Mouse (Mus musculus) kidney, adult 11 months (tissue): ENCODE results near the gene Zbtb2.
A peak's percentile ranks its signal among the peaks of the same experiment; 100 is the strongest.
"Not testable (repeated sequence)": the region's sequence is repeated elsewhere in the genome, so short reads cannot be mapped to it uniquely, and the experiment has no call there.

Experiments
- DNase-seq: peaks from one replicate; pipeline ENCODE4 v3.0.0; 2022

Zbtb2 gene

DNA sequence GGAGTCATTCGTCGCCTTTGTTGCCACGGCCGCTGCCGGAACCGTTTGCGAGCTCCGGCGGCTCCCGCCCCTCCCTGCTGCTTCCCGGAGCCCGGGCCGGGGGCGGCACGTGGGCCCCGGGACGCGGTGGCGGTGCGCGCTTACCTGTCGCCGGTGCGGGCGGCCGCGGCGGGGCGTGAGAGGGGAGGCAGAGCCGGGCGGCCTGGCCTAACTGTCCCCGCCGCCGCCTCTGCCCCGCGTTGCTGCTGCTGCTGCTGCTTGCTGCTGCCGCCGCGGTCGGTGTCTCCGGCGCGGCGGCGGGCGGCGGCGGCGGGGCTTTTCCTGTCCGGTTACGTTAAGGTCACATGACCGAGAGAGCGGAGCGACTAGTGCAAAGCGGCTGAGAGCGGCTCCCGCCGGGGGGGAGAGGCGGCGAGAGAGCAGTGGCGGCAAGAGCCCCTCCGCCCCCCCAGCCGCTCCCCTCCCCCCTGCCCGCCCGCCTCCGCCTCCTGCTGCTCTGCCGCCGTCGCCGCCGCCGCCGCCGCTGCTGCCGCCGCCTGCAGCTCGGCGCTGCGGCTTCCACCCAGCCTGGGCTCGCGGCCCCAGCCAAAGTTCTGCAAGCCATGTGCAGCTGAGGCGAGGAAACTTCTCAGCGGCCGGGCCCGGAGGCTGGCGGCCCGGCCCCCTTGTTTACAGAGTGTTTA, at the start of gene Zbtb2:
Zbtb2 (minus strand) TSS at position 408 of the 683 bp plus-strand sequence.
- peak; percentile 72 for DNase-seq

DNA sequence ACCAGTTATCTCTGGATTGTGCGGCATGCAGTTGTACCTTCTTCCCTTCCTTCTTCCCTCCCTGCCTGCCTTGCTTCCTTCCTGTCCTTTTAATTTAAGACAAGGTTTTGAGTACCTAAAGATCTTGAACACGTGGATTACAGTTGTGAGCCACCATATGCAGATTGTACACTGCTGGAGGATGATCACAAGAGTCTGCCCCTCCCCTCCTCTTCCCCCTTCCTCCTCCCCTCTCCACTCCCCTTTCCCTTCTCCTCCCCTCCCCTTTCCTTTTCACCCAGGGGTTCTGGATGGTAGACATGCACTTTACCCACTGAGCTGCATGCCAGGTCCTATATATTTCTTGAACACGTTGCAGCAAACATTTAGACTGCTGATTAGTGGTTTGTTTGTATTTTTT, 47.5 kb upstream of the Zbtb2 start:
- no peak for DNase-seq

DNA sequence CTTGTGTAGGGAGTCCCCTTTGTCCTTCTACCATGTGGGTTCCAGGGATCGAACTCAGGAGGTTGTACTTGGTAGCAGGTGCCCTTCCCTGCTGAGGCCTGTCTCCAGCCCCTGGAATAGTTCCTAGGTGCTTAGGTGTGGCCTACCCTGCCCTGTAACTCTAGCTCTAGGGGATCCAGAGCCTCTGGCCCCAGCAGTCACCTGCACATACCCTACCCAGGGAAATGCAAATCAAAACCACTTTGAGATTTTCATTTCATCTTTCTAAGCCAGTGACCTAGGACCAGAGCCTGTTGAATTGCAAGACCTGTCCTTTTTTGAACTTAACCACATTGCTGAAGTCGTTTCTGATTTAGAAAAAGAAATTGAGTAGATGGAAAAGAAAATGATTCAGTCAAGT, 46.0 kb upstream of the Zbtb2 start:
- DNase-seq, result not testable (repeated sequence)

DNA sequence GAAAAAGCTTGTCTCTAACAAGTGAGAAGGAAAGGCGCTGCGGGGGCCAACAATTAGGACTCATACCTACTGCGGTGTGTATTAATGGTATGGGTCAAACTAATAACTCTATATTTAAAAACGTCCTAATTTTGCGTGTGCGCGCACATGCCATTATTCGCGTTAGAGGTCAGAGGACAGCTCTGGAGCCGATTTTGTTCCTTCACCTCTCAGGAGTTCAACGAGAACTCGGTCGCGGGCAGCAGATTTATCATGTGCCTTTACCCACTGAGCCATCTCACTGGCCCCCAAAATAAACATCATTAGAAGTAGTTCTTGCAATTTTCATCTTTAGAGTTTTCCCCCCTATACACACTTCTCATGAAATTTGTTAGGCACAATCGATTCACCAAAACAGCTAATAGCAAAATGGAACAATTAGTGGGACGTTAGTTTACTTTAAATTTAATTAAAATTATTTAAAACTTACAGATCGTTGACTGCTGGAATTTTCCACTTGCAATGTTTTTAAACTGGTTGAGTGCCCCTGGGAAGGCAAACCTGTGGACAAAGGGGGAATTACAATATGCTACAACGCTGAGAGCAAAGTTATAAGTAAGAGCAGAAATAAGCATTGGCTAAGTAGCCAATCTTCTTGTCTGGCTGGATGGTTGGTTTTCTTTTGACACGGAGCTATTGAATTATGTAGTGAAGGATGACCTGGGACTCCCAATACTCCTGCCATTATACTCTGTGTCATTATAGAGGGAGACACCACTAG, 45.3 kb upstream of the Zbtb2 start:
- DNase-seq, result peak; percentile 15

DNA sequence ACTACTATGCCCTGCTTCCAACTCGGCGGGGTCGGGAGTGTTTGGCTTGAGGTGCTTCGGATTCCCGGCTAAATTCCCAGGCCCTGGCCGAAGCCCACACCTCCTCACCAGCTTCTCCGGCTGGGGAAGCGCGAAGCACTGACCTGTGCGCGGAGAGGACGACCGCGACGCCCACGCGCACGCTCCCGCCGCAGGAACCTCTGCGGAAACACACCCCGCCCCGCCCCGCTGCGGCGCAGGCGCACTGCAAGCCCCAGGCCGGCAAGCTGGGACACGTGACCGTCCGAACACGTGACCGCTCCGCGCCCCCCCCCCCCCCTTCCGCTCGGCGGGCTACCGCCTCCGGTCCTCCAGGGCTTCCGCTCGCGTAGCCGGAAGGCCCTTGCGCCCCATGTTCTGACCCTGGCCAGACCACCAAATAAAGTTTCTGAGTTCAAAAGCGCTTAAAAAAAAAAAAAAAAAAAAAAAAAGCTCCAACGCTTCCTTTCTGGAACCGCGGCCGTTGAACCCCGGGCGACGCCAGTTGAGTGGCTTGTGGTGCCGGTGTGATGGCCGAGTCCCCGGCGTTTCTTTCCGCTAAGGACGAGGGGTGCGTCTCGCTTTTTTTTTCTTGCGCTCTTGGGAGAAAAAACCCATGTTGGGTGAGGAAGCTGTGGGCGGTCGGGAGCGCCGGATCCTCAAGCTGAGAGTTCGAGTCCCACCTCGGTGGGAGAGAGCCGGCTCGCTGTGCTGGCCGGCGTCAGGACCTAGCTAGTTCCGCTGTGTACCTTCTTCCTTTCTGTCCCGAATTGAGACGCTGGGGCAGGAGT, 44.4 kb upstream of the Zbtb2 start, which contains the start of the genes Rmnd1 and Armt1:
Rmnd1 (minus strand) TSS at position 266 of the 809 bp plus-strand sequence.
Armt1 (plus strand) TSS at position 345 of the 809 bp plus-strand sequence.
- peak; percentile 91 for DNase-seq

DNA sequence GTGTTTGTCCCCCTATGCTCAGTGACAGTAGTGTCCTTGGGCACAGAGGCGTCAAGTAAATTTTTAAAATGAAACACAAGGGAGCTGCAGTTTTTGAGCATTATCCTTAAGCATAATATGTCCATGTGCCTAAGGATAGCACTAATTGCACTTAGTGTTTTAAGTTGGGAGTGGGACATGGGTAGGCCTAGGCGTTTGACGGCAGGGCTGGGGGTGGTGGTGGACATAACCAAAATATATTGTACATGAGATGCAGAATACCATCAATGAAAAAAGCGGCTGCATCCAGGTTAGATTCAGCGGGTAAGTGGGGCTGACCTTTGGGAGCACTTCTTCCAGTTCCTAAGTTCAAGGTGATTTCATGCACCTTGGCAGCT, 43.8 kb upstream of the Zbtb2 start:
- no peak for DNase-seq

DNA sequence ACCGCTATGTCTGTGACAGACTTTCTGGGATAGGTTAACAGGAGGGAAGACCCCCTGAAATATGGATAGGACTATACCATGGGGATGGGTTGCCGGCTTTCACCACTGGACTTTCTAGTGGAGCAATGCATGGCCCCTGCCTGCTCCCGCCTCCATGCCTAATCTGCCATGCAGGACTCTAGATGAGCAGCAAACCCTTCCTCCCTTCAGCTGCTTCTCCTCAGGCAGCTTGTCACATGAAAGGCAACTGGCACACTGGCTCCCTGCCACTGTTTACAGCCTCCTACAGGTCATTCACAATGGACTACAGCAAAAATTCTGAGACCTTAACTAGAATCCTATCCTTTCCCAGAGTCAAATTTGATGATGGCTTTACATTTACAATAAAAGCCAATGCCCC, 42.9 kb upstream of the Zbtb2 start:
- DNase-seq, result peak; percentile 53

DNA sequence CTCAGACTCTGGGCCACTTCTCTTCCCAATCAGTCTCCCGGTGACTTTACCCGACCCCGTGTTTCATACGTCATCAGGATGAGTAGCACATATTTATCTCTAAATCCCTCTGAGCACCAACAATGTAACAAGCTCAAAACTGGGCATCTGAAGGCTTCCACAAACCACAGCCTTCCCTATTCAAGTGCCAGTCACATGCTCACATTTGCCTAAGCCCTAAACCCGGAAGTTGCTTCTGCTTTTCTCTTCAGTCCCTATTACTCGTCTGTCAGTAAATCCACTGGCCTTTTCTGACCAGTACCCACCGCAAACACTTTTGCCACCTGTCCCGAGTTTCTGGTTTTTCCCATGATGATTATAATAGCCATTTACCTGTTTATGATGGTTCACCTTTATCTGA, 42.5 kb upstream of the Zbtb2 start:
- DNase-seq, result no peak

DNA sequence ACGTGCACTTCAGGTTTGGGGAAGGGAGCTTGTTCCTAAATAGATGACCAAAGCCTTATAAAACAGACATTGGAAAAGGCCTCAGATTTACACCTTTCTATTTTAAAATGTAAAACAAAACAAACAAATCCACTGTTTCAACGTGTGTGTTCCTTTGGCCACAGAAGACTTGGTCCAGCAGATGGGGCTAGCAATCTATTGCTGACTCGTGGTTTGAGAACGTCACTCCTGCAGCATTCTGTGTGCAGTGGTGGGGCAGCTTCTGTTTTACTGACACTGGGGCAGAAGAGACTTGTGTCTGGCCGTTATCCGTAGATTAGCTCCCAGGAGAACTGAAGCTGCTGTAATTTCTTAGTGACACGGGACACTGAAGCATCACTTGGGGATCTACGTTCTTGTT, 37.3 kb upstream of the Zbtb2 start:
- no peak for DNase-seq

DNA sequence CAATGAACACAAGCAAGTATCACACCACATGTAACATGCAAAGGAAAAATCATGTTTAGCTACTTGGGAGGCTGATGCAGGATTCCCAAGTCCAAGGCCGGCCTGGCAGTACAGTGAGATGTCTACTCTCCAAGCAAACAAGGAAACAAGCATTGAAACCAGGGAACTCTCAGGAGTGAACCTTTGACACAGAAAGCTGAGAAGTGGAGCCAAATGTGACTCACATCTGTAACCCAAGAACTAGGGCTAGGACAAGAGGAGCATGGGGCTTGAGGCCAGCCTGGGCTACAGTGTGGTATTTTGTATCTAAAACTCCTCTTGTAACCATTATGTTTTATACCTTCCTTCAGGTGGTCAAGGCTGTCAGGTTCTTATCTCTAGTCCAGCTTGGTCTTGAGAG, 19.3 kb upstream of the Zbtb2 start:
- no peak for DNase-seq

DNA sequence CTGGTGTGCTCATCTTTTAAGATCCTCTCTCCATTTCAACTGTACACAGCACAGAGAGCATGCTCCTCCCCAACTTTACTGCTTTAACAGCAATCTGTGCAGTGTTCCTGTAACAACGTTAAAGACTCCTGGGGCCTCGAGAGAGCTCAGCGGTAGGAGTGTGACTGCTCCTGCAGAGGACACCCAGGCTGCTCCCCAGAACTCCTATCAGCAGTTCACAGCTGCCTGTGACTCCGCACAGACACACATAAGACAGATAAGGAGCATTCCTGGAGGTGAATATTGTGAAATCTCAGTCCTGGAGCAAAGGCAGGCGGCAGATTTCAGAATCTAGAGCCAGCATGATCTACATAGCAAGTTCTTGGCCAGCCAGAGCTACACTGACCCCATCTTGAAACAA, 17.6 kb upstream of the Zbtb2 start:
- DNase-seq, result no peak

DNA sequence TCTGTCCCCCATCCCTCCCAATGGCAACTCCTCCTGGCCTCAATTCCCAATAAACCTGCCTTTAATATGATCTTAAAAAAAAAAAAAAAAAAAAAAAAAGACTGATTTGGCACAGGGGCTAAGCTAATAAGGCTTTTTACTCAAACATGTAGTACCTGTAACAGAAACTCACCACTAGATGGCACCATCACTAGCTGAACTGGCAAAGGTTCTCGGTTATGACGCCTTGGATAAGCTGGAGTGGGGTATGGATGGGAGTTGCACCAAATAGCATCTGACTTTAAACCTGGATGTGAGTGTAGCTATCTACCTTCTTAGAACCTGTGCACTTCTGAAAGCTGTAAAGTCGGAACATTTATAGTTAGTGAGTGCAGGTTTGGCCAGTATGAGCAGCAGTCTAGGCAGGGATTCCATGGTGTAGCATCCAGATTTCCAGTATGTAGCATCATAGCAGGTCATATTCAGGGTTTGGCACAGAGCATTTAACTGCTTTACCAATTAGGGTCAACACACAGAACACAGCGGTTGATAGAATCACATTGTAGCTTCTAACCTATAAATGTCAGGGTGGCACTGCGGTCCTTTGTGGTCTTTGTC, 17.1 kb upstream of the Zbtb2 start:
- DNase-seq, result no peak

DNA sequence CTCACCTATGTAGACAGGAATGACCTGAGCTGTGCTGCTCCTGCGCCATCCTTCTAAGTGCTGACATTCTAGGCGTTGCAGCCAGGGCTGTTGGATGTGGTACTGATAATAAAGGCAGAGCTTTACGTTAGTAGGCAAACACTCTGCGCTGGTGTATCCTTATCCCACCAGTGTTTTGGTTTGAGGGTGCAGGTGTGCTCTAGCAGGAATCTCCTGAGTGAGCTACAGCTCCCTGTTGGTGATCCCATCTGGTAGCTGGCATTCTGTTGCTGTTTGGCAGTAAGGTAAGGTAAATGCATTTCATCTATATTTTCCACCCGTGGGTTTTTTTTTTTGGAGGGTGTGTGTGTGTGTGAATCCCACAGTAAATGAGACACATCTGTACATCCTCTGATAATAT, 10.2 kb upstream of the Zbtb2 start:
- no peak for DNase-seq

DNA sequence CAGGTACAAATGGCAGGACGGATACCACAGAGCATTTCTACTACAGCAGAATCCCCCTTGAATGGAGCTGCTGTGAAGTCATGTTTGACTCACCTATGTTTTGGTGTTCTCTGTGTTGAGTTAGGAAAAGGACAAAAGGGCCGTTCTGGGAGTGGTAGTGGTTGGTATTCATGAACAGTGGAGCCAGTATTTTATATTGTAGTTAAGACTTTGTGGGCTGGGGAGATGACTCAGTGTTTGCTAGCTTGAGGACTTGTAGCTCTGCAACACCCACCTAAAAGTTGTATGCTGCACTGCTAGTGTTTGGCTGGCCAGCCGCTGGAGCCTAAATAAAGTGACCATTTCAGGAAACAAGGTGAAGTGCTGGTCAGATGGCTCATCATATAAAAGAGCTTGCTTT, 7.4 kb upstream of the Zbtb2 start:
- no peak for DNase-seq

DNA sequence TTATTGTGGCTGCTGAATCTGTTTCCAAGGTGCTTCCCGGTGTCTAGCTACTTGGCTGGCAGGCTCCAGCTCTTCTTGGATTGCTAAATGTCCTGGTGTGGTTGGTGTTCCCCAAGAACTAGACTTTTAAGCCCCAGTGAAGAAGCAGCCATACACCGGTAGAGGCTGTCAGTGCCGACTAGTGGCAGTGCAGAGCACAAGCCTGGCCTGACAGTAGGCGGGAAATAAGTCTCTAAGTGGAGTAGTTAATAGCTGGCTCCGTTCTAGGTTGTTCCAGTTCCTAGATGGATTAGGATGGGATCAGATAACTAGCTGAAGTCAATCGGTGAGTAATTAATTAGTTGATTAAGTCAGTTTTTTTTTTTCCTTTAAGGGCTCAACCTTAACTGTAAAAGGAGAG, 3.9 kb upstream of the Zbtb2 start:
- peak; percentile 47 for DNase-seq

DNA sequence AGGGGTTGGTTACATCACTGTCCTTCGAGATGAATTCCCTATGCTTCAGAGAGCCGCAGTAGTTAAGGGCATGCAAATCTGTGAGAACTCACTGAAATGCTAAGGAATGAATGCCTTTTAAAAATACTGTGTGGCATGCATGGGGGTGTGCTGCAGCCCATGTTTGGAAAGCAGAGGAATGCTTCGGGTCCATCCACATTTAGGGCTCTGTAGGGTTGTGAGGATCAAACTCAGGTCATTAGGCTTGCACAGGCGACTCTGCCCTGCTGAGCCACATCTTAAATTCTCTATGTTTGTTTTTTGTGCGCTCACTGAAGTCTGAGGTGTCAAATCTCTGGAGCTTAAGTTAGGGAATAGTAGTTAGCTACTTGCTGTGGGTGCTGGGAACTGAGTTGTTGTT, 3.2 kb upstream of the Zbtb2 start:
- DNase-seq, result no peak

DNA sequence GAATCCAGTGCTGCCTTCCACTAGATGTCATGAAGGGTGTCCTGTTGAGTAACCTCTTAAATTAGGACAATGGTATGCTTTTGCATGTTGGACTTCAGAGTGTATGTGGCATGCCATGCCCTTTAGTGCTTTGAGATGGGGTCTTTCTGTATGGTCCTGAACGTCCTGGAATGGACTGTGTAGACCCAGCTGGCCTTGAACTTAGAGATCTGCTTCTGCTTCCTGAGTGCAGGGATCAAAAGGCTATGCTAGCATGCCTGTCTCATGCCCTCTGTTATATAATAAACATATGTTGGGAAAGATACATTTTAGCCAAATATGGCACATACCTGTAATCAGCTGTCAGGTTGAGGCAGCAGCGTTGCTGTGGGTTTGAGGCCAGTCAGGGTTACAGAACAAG, 2.6 kb upstream of the Zbtb2 start:
- DNase-seq, result no peak

DNA sequence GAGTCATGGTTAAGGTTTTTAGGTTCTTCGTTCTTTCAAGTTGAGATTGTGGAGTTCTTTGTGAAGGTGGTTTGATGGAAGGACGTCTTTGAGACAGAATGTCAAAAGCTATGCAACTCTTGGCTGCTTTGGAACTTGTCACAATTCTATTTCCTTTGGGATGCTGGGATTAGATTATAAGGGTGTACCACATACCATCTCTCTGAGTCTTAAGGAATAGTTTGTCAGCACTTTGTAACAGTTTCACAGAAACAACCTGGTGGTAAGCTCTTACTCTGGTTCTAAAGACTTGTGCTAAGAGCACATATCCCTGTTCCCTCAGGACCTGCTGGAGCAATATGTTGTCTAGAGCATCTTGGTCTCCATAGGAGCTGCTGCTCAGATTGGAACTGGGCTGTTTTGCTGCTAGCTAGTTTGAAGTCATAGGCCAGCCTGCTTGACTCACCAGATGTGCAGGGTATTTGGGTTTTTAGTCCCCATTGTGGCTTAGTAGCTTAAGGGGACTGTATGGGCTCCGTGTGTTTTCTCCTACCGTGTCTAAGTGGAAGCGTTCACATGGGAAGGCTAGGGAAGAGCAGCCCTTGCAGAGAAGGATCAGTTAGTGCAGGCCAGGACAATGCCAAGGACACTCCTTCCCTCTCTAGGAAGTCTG, 1.7 kb upstream of the Zbtb2 start:
- DNase-seq, result no peak

DNA sequence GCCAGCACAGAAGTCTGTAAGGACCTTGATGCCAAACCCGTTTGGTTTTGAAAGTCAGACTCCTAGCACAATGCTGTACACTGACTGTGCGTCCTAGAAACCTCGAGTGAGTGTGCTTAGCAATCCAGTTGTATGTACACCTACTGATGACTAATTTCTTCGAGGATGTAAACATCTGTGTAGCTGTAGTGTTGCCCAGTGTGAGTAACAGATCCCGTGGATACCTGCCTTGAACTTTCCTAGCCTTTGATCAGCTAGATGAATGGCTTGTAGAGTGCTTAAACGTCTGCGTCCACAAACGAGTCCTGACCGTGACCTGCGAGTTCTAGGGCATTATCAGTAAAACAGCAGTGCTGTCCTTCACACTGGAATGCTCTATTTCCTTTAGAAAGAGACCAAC, 1.1 kb upstream of the Zbtb2 start:
- no peak for DNase-seq

DNA sequence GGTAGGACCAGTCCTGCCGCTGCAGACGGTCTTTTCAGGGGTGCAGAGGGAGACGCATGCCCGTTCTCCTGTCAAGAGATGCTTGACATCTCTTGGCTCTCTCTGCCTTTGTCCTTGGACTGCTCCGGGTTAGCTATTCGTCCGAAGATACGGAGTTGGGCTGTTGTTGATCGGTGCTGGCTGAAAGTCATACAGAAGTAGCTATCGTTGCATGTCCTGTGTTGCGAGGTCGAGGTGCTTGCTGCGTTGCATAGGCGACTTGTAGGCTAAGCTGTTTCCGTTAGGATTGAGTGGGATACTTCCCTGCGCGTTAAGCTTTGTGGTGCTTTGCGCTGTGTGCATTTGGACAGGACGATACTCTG, 457 bp upstream of the Zbtb2 start:
- DNase-seq, result peak; percentile 51

DNA sequence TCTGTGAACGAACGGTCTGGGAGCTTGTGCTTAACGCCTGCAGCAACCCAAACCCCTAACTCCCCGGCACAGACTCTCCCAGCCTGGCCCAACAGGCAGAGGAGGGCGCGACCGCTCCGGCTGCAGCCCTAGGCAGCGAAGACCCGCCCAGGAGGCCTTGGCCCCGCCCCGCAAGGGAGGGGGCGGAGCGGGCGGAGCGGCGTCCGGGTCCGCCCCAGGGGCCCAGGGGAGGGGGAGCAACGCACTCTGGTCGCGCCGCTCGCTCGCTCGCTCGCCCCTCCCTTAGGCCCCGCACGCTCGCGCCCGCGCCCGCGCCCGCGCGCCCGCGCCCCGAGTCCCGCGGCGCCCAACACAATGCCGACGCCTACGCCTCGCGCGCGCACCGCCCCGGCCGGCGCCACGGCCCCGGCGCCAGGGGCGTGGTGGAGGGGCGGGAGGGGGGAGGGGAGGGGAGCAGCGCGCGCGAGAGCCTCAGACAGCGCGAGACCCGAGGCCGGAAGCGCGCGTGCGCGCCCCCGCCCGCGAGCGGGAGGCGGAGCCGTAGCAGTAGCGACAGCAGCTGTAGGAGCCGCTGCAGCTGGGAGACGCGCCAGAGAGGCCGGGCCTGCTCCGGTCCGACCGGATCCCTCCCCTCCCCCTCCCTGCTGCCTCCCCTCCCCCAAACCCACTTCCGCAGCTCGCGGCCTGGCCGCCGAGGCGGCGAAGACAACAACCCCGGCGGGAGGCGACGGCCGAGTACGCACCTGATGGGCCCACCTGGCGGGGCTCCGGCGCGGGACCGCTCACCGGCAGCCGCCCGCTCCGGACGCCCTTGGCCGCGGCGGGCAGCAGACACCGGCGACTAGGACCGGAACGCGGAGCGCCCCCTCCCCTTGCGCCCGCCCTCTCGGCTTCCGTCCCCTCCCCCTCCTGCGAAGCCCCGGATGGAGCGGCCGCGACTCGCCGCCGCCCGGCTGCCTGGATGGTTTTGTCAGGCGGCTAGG, 1.0 kb downstream of the Zbtb2 start:
- peak; percentile 96 for DNase-seq

DNA sequence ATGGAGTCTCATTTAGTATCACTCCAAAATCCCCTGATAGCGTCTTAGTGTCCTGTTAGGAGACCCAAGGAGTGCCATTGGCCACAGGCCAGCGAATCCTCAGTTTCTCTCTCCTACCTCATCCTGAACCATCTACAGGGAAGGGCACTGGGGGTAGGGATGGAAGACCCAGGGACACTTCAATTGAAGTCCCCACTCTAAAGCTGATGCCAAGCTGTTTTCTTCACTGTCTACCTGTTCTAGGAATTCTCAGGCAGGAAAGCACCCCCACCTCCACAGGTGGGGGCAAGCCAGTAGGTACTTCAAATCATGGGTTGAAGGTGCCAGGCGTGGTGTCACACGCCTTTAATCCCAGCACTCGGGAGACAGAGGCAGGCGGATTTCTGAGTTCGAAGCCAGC, 3.7 kb downstream of the Zbtb2 start:
- no peak for DNase-seq
